Mouse (Mus musculus): ENCODE data around the gene Nfil3.

DNA sequence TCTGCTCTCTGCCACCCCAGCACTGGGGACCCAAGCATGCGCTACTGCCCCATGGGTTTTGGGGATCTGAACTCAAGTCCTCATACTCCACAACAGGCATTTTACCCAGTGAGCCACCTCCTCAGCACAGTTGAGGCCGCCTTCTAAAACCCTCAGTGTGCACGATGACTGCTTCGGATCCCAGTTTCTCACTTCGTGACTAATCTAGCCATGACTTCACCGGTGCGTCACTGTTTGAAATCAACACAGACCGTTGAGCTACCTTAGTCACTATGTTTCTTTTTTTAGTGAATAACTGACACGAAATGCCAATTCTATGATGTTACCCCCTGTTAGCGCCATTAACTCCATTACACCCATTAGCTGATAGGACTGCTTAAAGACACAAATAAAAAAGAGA, 7.4 kb downstream of the Nfil3 start:
- TF ChIP-seq CTCF (IDR thresholded peaks at IDR 0.05; ENCODE audit: low read depth), result no peak
- no peak for TF ChIP-seq EP300 (IDR thresholded peaks at IDR 0.05; ENCODE audit: low read depth)
